Mouse (Mus musculus): ENCODE data around the gene Fnip2. TPM values are rescaled to one million over a fixed set of nuclear protein-coding genes. Genes with fewer than 3 reads are reported as not detected.

The Fnip2 gene
- polyA plus RNA-seq (2014; fragmentation: Illumina TruSeq; extraction: RNeasy Lipid Tissue Mini Kit (QIAGEN cat#74804)): 9.6 TPM

GRCm38 (mm10) chr3:79567703-79568362 lies at the start of gene Fnip2:
Fnip2 (minus strand) TSS chr3:79567796.

DNA sequence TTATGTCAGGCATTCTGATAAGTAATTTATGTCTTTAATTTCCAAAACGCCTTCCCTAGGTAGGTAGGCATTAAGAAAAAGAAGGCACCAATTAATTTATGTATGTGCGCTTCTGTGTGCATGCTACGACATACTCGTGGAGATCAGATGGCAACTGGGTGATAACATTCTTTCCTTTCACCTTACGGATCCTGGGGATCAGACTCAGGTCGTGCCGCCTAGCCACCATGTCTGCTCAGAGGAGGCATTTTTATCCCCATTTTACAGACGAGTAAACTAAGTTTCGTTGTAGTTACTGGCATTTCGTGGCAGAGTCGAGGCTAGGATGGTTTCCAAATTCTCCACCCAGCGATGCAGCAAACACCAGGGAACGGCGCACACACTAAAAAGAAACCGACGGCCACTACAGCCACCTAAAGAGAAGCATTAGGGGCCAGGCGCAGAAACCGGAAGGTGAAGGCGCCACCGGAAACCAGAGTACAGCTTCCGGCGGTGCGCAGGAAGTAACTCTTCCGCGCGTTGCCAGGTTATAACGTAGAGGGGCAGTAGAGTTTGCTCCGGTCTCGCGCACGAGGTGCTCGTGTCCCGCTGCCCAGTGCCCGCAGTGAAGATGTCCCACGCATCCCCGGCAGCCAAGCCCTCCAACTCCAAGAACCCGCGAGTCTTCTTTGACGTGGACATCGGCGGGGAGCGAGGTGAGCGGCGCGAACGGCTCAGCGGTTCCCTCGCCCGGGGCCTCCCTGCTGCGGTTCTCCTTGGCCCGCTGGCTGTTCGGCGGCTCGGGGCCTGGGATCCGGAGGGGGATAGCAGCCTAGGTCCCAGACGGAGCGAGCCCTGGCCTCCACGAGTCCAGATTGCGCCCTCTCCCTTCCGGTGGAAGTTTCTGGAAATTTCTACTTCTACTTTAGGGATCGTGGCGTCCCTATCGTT lies 23.5 kb upstream of the Fnip2 start, which contains the start of gene Ppid:
Gene Ppid, plus strand, starts transcription at position 480 of the 930 bp plus-strand sequence.

Other genes starting within 250 kb of the Fnip2 start
- not detected for gene Gm17359, start 231.1 kb downstream of the Fnip2 start, polyA plus RNA-seq (2014; fragmentation: Illumina TruSeq; extraction: RNeasy Lipid Tissue Mini Kit (QIAGEN cat#74804))
- 363 TPM for gene Ppid, start 23.5 kb upstream of the Fnip2 start, polyA plus RNA-seq (2014; fragmentation: Illumina TruSeq; extraction: RNeasy Lipid Tissue Mini Kit (QIAGEN cat#74804))
- 10.5 TPM for gene 4930579G24Rik, start 61.3 kb upstream of the Fnip2 start, polyA plus RNA-seq (2014; fragmentation: Illumina TruSeq; extraction: RNeasy Lipid Tissue Mini Kit (QIAGEN cat#74804))
- 158 TPM for gene Etfdh, start 61.7 kb upstream of the Fnip2 start, polyA plus RNA-seq (2014; fragmentation: Illumina TruSeq; extraction: RNeasy Lipid Tissue Mini Kit (QIAGEN cat#74804))
- 11.5 TPM for gene Rxfp1, start 170.1 kb upstream of the Fnip2 start, polyA plus RNA-seq (2014; fragmentation: Illumina TruSeq; extraction: RNeasy Lipid Tissue Mini Kit (QIAGEN cat#74804))